Mouse (Mus musculus): Measurements from ENCODE around the gene Bgn.

- TF ChIP-seq CTCF (IDR thresholded peaks at IDR 0.05; ENCODE audit: low read depth) (no peak), EP300 (IDR thresholded peaks at IDR 0.05; ENCODE audit: low read depth) (peak; percentile 39; the same call in 1 of the 2 replicates)
Observed at GRCm38 (mm10) chrX:73476621-73477020, 6.8 kb upstream of the Bgn start.
